Mouse (Mus musculus): ENCODE data around the gene Tmem51. TPM values are rescaled to one million over a fixed set of nuclear protein-coding genes. Genes with fewer than 3 reads are reported as not detected.
A peak's percentile ranks its signal among the peaks of the same experiment; 100 is the strongest.

The Tmem51 gene
- 27.7 and 34.4 TPM in 2 replicates for total RNA-seq (2014; rRNA removed; ENCODE audit: low replicate concordance)
- polyA plus RNA-seq (2015; fragmentation: Nextera tagmentation; extraction: Ambion mirVana), result 39.5 and 46.8 TPM in 2 replicates

DNA sequence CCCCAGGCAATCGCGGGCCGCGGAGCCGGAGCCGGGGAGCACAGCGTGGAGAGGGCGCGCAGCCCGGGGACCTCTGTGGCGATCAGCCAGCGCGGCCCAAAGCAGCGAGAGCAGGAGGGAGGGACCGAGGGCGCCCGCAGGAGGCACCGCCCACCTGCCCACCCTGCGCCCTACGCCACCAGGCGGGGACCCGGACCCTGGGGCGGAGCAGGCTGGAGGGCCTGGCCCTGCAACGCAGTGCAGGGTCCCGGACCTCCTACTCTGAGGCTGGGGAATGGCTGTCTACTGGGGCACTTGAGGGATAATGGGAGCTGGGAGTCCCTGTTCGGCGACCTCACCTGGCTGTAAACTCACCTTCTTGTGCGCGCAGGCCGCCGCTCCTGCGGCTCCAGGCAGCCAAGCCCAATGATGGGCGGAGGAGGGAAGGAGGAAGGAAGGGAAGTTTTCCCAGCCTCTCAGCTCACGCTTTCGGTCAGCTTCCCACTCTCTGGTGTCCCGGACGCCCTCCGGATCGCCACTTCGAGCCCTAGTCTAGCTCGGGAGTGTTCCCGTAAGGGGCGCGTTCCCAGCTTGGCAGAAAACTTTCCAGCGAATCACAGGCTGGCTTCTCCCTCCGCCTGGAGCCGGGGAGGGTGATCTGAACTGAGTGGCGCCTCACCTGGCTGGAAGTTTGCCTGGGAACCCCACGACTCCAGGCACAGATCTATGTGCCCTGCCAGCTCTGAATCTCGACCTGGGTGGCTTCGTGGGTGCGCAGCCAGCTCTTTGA is at the start of gene Tmem51:
TSS of gene Tmem51 (minus strand) at position 174 of the 769 bp plus-strand sequence.
- peak; percentile 84 for ATAC-seq (ENCODE audit: insufficient read depth, low read depth)
- DNase-seq (ENCODE audit: low spot score), result no peak
- H3K27me3 ChIP-seq (ENCODE audit: control insufficient read depth, insufficient read depth, low read length), result no peaks in the 10 kb centered on the region

DNA sequence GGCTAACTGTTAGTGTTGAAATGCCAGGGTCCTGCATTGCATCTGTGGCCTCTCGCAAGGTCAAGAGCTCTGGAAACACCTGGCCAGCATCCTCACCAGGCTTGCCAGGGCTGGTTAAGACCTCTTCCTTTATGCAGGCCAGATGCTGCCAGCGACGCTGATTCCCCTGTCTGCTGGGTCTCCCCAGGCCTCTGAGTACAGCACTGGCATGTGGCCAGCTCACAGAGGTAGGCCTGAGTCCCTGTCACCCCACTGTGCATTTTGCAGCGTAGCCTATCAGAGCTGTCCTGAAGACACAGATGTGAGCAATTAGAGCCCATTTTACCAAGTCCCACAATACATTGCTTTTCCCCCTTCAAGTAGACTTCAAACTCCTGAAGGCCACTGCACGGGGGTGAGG is 46.1 kb upstream of the Tmem51 start:
- ATAC-seq (ENCODE audit: insufficient read depth, low read depth), result no peak
- WGBS, result 48% methylated on average over 5 of the region's 5 CpGs
- Histone ChIP-seq H3K4me3 (ENCODE audit: low read depth, low read length) (no peak overlapping the region), H3K36me3 (replicated peaks; ENCODE audit: control insufficient read depth, insufficient read depth, low read length) (no peaks in the 10 kb centered on the region), H3K27me3 (ENCODE audit: control insufficient read depth, insufficient read depth, low read length) (no peaks in the 10 kb centered on the region), H3K27ac (ENCODE audit: low read depth) (no peak overlapping the region), H3K9me3 (replicated peaks; ENCODE audit: control insufficient read depth, low read length) (no peaks in the 10 kb centered on the region), H3K4me2 (ENCODE audit: low read depth, low read length) (no peak overlapping the region), H3K4me1 (ENCODE audit: control insufficient read depth, insufficient read depth) (peaks cover 22% of the 10 kb centered on the region), H3K9ac (replicated peaks; ENCODE audit: low read depth, low read length) (no peak overlapping the region)
- DNase-seq (ENCODE audit: low spot score), result no peak
- TF ChIP-seq CTCF (IDR thresholded peaks at IDR 0.05; ENCODE audit: low read depth) (no peak), EP300 (IDR thresholded peaks at IDR 0.05; ENCODE audit: low read depth) (no peak)

More for the DNA sequence above, at the start of gene Tmem51:
- Histone ChIP-seq H3K9me3 (replicated peaks; ENCODE audit: control insufficient read depth, low read length) (no peaks in the 10 kb centered on the region), H3K36me3 (replicated peaks; ENCODE audit: control insufficient read depth, insufficient read depth, low read length) (no peaks in the 10 kb centered on the region), H3K4me3 (ENCODE audit: low read depth, low read length) (peak within 1 kb of the TSS; percentile 75), H3K9ac (replicated peaks; ENCODE audit: low read depth, low read length) (peak within 1 kb of the TSS; percentile 69), H3K4me2 (ENCODE audit: low read depth, low read length) (peak within 1 kb of the TSS; percentile 98), H3K27ac (ENCODE audit: low read depth) (peak within 1 kb of the TSS; percentile 87), H3K4me1 (ENCODE audit: control insufficient read depth, insufficient read depth) (peaks cover 35% of the 10 kb centered on the region)
- WGBS, result under 1% methylated on average over 50 of the region's 52 CpGs
- TF ChIP-seq EP300 (IDR thresholded peaks at IDR 0.05; ENCODE audit: low read depth) (no peak), CTCF (IDR thresholded peaks at IDR 0.05; ENCODE audit: low read depth) (peak; percentile 15; the same call in 1 of the 2 replicates)

- ATAC-seq (ENCODE audit: insufficient read depth, low read depth), result peak; percentile 15
- peaks cover 22% of the 10 kb centered on the region for H3K4me1 ChIP-seq (ENCODE audit: control insufficient read depth, insufficient read depth)
- H3K4me2 ChIP-seq (ENCODE audit: low read depth, low read length), result no peak overlapping the region; the same call in 1 of the 2 replicates
Observed at GRCm38 (mm10) chr4:142127275-142127788, 43.2 kb upstream of the Tmem51 start.

GRCm38 (mm10) chr4:142126641-142127274 is 42.7 kb upstream of the Tmem51 start:
- no peaks in the 10 kb centered on the region for H3K27me3 ChIP-seq (ENCODE audit: control insufficient read depth, insufficient read depth, low read length)
- no peak overlapping the region; the same call in 1 of the 2 replicates for H3K4me2 ChIP-seq (ENCODE audit: low read depth, low read length)
- WGBS, result 28% methylated on average over 10 of the region's 10 CpGs
- no peaks in the 10 kb centered on the region for H3K36me3 ChIP-seq (replicated peaks; ENCODE audit: control insufficient read depth, insufficient read depth, low read length)
- no peak overlapping the region for H3K4me3 ChIP-seq (ENCODE audit: low read depth, low read length)
- H3K27ac ChIP-seq (ENCODE audit: low read depth), result peak overlapping the region; percentile 98
- ATAC-seq (ENCODE audit: insufficient read depth, low read depth) (peak; percentile 95), DNase-seq (ENCODE audit: low spot score) (peak; percentile 96)
- no peaks in the 10 kb centered on the region for H3K9me3 ChIP-seq (replicated peaks; ENCODE audit: control insufficient read depth, low read length)
- peaks cover 23% of the 10 kb centered on the region for H3K4me1 ChIP-seq (ENCODE audit: control insufficient read depth, insufficient read depth)
- peak overlapping the region; percentile 37; the same call in 1 of the 2 replicates for H3K9ac ChIP-seq (replicated peaks; ENCODE audit: low read depth, low read length)
- peak; percentile 95 for TF ChIP-seq EP300 (IDR thresholded peaks at IDR 0.05; ENCODE audit: low read depth)
- TF ChIP-seq CTCF (IDR thresholded peaks at IDR 0.05; ENCODE audit: low read depth), result no peak

More at GRCm38 (mm10) chr4:142127275-142127788, 43.2 kb upstream of the Tmem51 start:
- H3K36me3 ChIP-seq (replicated peaks; ENCODE audit: control insufficient read depth, insufficient read depth, low read length), result no peaks in the 10 kb centered on the region
- H3K9ac ChIP-seq (replicated peaks; ENCODE audit: low read depth, low read length), result no peak overlapping the region; the same call in 1 of the 2 replicates
- H3K9me3 ChIP-seq (replicated peaks; ENCODE audit: control insufficient read depth, low read length), result no peaks in the 10 kb centered on the region
- no peak for DNase-seq (ENCODE audit: low spot score)
- peak overlapping the region; percentile 98 for H3K27ac ChIP-seq (ENCODE audit: low read depth)
- 45% methylated on average over 6 of the region's 6 CpGs for WGBS
- no peak for TF ChIP-seq CTCF (IDR thresholded peaks at IDR 0.05; ENCODE audit: low read depth)
- H3K27me3 ChIP-seq (ENCODE audit: control insufficient read depth, insufficient read depth, low read length), result no peaks in the 10 kb centered on the region
- no peak overlapping the region for H3K4me3 ChIP-seq (ENCODE audit: low read depth, low read length)

- Histone ChIP-seq H3K27me3 (ENCODE audit: control insufficient read depth, insufficient read depth, low read length) (no peaks in the 10 kb centered on the region), H3K36me3 (replicated peaks; ENCODE audit: control insufficient read depth, insufficient read depth, low read length) (no peaks in the 10 kb centered on the region), H3K9me3 (replicated peaks; ENCODE audit: control insufficient read depth, low read length) (no peaks in the 10 kb centered on the region), H3K4me2 (ENCODE audit: low read depth, low read length) (no peak overlapping the region), H3K4me1 (ENCODE audit: control insufficient read depth, insufficient read depth) (0 out of 2 replicates have a peak, but pooled peaks cover 11% of the 10 kb centered on the region), H3K9ac (replicated peaks; ENCODE audit: low read depth, low read length) (no peak overlapping the region), H3K4me3 (ENCODE audit: low read depth, low read length) (no peak overlapping the region), H3K27ac (ENCODE audit: low read depth) (no peak overlapping the region)
- ATAC-seq (ENCODE audit: insufficient read depth, low read depth) (no peak), DNase-seq (ENCODE audit: low spot score) (no peak)
- TF ChIP-seq CTCF (IDR thresholded peaks at IDR 0.05; ENCODE audit: low read depth) (no peak), EP300 (IDR thresholded peaks at IDR 0.05; ENCODE audit: low read depth) (no peak)
- WGBS, result 12% methylated on average over 1 of the region's 1 CpGs
Observed at GRCm38 (mm10) chr4:142121164-142121563, 37.1 kb upstream of the Tmem51 start.

Data from heart, postnatal 0 days (tissue).